In genomic region chr13:51191416-51192140, GRCm38 (mm10) we compare ENCODE assay signal across 9 mouse cellular contexts. TPM values are rescaled to one million over a fixed set of nuclear protein-coding genes. Genes with fewer than 3 reads are reported as not detected.
DNase-seq lines count a peak whose midpoint lies in the region; ATAC-seq lines count a peak whose summit lies in the region.
"Had no signal": no experiment of that assay in that cellular context is flagged by ENCODE, and none has a peak within 500 bp of the region (broad histone marks: within the 10 kb centered on the region; RNA-seq: fewer than 3 reads in every experiment).

No protein-coding gene starts in this region.

- no peak overlapping the region for H3K27ac ChIP-seq in hindbrain, embryonic 11.5 days (ENCODE audit: low read depth, low read length)
- H3K27ac ChIP-seq: limb, embryonic 13.5 days had no signal

- H3K9me3 ChIP-seq in hindbrain, embryonic 11.5 days (ENCODE audit: control insufficient read depth, low read length), result no peaks in the 10 kb centered on the region
- H3K9me3 ChIP-seq: limb, embryonic 13.5 days had no signal

- no peaks in the 10 kb centered on the region for H3K27me3 ChIP-seq in hindbrain, embryonic 11.5 days (ENCODE audit: control insufficient read depth, insufficient read depth, low read length)
- H3K27me3 ChIP-seq: limb, embryonic 13.5 days had no signal

- 86% methylated on average over 6 of the region's 6 CpGs for WGBS in hindbrain, embryonic 11.5 days

- H3K4me1 ChIP-seq in hindbrain, embryonic 11.5 days (replicated peaks; ENCODE audit: control insufficient read depth, insufficient read depth, low read length), result no peaks in the 10 kb centered on the region

- ATAC-seq in hindbrain, embryonic 11.5 days (ENCODE audit: low FRiP score), result no peak

- H3K9ac ChIP-seq in hindbrain, embryonic 11.5 days (ENCODE audit: low read depth, low read length), result no peak overlapping the region
- H3K9ac ChIP-seq: limb, embryonic 13.5 days had no signal

- no peak overlapping the region for H3K4me2 ChIP-seq in hindbrain, embryonic 11.5 days (replicated peaks; ENCODE audit: low read depth, low read length)
- H3K4me2 ChIP-seq: limb, embryonic 13.5 days had no signal

- no peak overlapping the region for H3K4me3 ChIP-seq in hindbrain, embryonic 11.5 days (ENCODE audit: low read depth, low read length)
- H3K4me3 ChIP-seq: limb, embryonic 13.5 days had no signal

- no peaks in the 10 kb centered on the region for H3K36me3 ChIP-seq in hindbrain, embryonic 11.5 days (ENCODE audit: control insufficient read depth, insufficient read depth, low read length)
- H3K36me3 ChIP-seq: limb, embryonic 13.5 days had no signal

- peak; percentile 34 for DNase-seq in adrenal gland, adult 2 months
- DNase-seq in adrenal gland, postnatal 4 days (ENCODE audit: low spot score in 2 of 2), result no peak
- DNase-seq in layer of hippocampus, postnatal 10 days (ENCODE audit: low spot score in 2 of 2), result peak; percentile 27 to 44
- no peak for DNase-seq in layer of hippocampus, adult 9-11 months
- DNase-seq in NIH3T3 (ENCODE audit: low read depth), result peak; percentile 84
- peak; percentile 76 for DNase-seq in kidney, postnatal 10 days
- no peak for DNase-seq in T-cell, adult 2 months (ENCODE audit: low spot score)
- DNase-seq in hindbrain, embryonic 11.5 days (ENCODE audit: low spot score), result no peak

RNA-seq across cellular contexts. Expression of gene Nxnl2, which starts 20.8 kb away (rescaled TPM):
- total RNA-seq in adrenal gland, adult 2 months (2021), result under 1 TPM; 0.62 to 0.63 TPM
- 0.24 and 0.62 TPM in 2 replicates for polyA plus RNA-seq in adrenal gland, adult 2 months (2012; rRNA removed)
- 1 to 10 TPM; 1.2 to 1.4 TPM for total RNA-seq in adrenal gland, postnatal 4 days (2021)
- total RNA-seq in layer of hippocampus, postnatal 10 days (2021), result 1 to 10 TPM; 1.3 TPM
- polyA plus RNA-seq in hindbrain, embryonic 11.5 days (2014; fragmentation: Nextera tagmentation; extraction: Ambion mirVana), result 0.39 and 0.43 TPM in 2 replicates

Comparison
In these comparisons a context has a peak if more than half of its experiments do, and no peak if none do; other contexts are left out.
1. DNase-seq: peak in adrenal gland, adult 2 months (single experiment), layer of hippocampus, postnatal 10 days (2 of 2), NIH3T3 (single experiment) and kidney, postnatal 10 days (single experiment); none in adrenal gland, postnatal 4 days (0 of 2), layer of hippocampus, adult 9-11 months (single experiment), T-cell, adult 2 months (single experiment) and hindbrain, embryonic 11.5 days (single experiment).